Mouse (Mus musculus) spleen, postnatal 10 days (tissue): ENCODE results near the gene Pla2g10.

Experiments used
- DNase-seq, 2 experiments: peaks; one replicate each; pipeline ENCODE4 v3.0.0; 2021 to 2022; ENCODE audit warnings: low spot score in 2 of 2

The Pla2g10 gene

GRCm38 (mm10) chr16:13729428-13729827, 1.4 kb downstream of the Pla2g10 start:
- DNase-seq: no peak

DNA sequence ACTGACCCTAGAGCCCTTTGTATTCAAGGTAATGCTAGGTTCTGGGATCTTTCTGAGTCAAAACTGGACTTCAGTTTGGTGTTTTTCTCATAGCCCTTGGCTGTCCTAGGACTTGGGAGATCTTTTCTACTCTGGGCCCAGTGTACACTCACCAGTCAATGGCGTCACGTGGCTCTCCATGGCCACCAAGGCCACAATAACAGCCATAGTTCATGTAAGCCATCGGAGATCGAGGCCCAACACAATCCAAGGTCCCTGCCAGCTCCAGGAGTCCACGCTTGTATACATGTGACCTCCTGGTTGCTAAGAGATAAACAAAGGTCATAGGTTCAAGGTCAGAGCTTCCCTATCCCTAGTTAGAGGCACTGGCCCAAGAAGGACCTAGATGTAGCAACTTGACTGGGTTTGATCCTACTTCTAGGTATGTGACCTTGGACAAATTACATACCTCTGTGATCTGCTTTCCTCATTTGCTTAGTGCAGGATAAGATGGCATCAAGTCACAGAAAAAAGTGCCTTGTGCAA, 2.9 kb downstream of the Pla2g10 start:
- DNase-seq: no peak

DNA sequence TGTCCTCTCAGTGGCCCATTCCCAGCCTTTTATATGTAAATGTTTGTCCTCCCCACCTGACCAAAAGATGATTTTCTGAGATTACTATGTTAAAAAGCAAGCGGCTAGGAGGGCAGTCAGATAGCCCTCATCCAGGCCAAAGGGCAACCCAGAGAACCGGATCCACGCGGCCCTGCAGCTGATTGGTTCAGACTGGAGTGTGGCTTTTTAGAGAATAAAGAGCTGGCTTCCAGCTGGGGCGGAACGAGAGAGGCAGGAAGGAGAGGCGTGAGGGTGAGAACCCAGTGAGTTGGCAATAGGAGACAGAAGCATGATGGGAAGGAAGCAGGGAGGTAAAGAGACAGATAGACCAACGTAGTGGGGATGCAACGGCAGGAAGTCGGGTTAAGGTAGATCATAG, 7.8 kb downstream of the Pla2g10 start:
- no peak for DNase-seq

DNA sequence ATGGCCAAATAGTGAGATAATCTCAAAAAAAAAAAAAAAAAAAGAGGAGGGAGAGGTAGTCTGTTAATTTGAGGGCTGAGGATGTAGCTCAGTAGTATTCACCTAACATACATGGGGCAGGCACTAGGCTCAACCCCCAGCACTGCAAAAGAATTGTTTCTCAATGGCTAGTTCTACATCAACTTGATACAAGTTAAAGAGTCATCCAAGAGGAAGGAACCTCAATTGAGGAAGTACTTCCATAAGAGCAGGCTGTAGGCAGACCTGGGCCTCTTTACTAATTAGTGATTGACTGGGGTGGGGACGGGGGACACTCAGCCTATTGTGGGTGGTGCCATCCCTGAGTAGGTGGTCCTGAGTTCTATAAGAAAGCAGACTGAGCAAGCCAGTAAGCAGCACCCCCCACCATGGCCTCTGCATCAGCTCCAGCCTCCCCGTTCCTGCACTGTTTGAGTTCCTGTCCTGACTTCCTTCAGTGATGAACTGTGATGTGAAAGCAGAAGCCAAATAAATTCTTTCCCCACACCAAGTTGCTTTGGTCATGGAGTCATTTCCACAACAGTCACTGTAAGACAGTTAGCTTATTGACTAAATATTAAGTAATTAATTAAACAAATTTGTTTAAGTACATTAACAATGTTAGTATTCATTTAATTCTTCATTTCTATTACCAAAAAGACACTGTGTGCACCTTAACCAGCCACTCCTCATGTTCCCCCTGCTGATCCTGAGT, 13.8 kb downstream of the Pla2g10 start:
- no peak for DNase-seq

GRCm38 (mm10) chr16:13714910-13715309, 15.9 kb downstream of the Pla2g10 start:
- no peak for DNase-seq

DNA sequence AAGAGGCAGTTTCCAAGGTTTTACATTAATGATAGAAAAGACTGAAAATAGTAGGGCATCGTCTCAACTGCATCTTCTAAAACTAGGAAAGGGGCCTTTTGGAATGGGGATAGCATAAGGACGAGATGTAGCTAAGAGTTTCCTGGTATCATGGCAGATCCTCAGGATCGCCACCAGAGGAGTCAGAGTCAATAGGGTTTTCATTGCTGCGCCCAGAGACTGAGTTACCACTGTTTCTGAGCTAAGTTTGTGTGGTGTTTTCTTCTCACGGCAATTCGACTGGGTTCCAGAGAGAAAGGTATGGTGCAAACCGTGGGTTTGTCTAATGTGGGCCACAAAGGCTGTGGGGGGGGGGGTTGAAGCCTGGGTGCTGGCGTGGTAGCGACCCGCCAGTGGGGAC, 26.1 kb downstream of the Pla2g10 start:
- no peak for DNase-seq

DNA sequence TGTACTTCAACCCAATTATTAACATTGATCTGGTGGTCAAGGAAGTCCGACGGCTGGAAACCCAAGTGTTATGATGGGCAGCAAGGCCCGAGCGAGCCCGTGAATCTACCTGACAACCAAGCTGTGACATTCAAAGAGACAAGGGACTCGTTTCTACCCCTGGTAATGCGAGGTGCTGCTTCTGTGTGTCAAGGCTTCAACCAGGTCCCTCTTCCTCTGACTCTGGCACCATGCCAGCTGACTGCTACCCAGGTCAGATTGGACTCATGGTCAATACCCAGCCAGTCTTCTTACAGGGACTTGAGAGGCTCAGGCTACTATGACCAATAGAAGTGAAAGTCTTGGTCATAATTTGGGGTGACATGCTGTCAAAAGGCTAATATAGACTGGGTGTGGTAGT, 28.6 kb downstream of the Pla2g10 start:
- no peak for DNase-seq

- DNase-seq: no peak
These were observed 31.8 kb downstream of the Pla2g10 start for GRCm38 (mm10) chr16:13698998-13699397.

DNA sequence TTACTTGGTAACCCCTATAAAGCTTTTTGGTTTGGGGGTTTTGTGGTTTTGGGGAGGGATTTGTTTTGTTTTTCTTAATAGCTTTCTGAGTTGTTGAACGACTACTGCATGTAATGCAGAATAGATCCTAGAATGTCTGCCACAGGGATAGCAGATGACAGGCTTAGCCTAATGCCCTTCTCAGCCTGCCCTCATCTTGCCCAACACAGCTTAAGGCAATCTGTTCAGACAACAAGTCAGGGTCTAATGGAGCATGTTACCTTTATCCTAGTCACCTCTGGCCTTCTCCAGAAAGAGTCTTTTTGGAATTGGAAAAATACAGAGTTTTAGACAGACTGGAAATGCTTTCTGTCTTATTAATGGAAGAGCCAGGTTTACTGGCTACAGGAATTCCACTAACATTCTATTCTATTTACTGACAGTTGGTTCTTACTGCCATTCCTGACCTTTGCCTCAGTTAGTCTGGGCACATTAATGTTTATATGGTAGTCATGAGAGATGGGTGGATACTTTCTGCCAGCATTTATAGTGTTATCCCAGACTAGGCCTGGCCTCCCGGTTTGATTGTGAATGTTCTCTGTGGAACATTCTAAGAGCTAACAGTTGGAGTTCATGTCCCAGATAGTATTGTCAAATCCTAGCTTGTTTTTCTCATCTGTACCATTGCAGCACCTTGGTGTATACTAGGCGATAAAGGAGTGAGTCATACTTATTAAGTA, 52.0 kb downstream of the Pla2g10 start:
- no peak for DNase-seq

GRCm38 (mm10) chr16:13674511-13674910, 56.3 kb downstream of the Pla2g10 start:
- no peak for DNase-seq

GRCm38 (mm10) chr16:13673114-13673513, 57.7 kb downstream of the Pla2g10 start:
- no peak for DNase-seq

DNA sequence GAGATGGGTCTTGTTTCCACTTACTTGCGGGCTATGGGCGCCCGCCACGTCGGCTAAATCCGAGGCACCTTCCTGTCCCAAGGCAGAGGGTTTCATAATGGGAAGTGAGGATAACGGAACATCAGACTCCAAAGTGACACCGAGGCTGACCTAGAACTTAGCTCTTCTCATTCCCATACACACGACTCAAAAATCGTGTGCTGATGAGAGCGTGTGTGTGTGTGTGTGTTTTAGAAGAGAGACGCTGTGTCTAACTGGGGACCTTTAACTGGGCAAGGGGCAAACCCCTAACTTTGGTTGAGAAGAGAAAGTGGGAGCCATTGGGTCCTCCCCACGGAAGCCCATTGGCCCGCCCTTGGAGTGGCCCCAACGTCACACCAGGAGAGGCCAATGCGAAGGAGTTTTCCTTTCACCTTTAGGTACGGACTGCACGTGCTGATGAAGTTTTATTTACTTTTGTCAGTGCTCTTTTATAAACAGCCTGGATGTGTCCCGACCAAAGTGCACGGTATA, 58.3 kb downstream of the Pla2g10 start:
- peak; percentile 45 to 78 for DNase-seq

DNA sequence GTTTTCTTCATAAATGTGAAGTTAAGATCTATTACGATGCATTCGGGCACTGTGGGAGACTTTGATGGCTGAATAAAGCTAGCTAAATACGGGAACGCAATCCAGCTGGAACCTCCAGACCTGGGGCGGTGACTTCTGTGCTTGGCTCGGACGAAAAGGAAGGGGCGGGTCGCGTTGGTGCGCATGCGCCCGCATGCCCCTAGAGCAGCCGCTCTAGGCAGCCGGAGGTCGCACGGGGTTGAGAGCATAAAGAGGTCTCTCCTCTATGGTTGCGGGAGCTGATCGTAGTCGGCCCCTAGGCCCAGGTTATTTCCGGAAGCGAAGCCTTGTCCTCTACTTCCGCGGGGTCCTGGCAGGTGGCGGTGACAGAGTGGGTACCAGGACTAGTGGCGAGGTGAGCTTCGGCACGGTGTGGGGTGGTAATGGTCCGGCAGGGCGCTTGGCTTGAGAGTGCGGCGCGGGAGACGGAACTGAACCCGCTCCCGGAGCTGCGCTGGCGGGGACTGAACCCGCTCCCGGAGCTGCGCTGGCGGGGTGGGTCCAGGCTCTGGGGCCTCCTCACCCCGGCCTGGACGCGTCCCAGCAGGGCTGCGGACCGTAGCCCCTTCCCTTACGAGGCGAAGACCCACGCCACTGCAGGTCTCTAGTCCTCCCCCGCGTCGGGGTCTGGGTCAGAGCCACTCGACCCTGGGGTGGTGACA, 58.9 kb downstream of the Pla2g10 start, which contains the start of the genes Bfar and 3110001I22Rik:
Bfar (plus strand) TSS at position 174 of the 701 bp plus-strand sequence.
3110001I22Rik (plus strand) TSS at position 245 of the 701 bp plus-strand sequence.
- DNase-seq: peak; percentile 77 to 91

DNA sequence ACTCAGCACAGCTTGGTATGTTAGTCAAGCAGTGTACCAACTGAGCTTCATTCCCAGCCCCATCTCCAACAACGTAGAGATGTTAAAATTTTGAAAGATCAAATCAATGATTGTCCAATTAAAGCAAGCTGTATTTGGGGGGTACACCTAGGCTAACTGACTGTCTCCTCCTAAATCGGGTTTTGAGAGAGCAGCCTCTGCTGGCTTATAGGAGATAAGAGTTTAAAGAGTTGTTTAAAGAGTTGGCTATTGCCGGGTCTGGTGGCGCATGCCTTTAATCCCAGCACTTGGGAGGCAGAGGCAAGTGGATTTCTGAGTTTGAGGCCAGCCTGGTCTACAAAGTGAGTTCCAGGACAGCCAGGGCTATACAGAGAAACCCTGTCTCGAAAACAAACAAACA, 59.9 kb downstream of the Pla2g10 start:
- DNase-seq: peak in 1 of 2 experiments; percentile 11

DNA sequence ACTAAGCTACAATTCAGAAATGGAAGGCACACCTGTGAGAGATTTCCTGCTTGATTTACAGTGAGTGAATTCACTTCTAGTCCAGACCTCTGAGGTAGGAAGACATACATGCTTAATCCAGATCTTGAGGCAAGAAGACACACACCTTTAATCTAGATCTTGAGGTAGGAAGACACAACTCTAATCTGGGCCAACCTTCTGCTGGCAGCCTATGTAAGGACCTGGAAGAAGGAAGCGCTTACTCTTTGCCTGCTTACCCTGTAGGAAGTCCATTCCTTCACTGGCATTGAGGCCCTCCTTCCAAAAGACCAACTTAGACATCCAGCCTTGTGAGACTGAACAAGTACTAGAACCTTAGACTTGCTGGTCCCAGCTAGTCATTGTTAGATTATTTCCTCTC, 61.5 kb downstream of the Pla2g10 start:
- no peak for DNase-seq

DNA sequence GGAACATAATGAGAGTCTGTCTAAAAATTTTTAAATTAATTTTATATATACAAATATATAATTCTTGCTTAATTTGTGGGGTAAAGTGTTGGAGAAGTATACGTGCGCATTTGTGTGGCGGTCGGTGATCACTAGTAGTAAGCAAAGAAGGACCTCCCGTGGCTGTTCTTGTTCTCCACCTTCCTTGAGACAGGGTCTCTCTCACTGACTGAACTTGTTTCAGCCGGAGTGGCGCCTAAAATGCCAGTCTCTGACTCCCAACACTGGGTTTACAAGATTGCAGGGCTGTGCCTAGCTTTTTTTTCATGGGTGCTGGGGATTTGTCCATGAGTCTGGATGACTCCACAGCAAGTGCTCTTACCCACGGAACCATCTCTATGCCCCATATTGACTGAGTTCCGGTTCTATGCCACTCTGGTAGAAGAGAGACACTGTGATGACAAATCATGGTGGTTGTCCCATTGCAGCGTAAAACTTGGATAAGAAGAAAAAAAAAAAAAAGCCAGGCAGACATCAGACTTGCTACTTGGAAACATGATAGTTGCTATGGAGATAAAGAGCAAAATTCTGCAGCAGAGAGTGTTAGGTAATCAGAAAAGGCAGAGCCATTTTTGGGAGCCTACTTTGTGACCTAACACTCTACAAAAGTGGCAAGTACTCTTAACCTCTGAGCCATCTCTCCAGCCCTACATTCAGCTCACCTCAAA, 62.2 kb downstream of the Pla2g10 start:
- peak in 1 of 2 experiments; percentile 15 for DNase-seq

GRCm38 (mm10) chr16:13667878-13668343, 62.9 kb downstream of the Pla2g10 start, which contains the start of gene Parn:
Gene Parn, minus strand, starts transcription at chr16:13668170.
- peak; percentile 86 to 94 for DNase-seq
